Mouse (Mus musculus): Measurements from ENCODE around the gene Man1b1. TPM values are rescaled to one million over a fixed set of nuclear protein-coding genes. Genes with fewer than 3 reads are reported as not detected.
A peak's percentile ranks its signal among the peaks of the same experiment; 100 is the strongest.

Gene Man1b1
- polyA plus RNA-seq, 2 experiments from 2014 or later: 21.7 to 32.4 TPM

DNA sequence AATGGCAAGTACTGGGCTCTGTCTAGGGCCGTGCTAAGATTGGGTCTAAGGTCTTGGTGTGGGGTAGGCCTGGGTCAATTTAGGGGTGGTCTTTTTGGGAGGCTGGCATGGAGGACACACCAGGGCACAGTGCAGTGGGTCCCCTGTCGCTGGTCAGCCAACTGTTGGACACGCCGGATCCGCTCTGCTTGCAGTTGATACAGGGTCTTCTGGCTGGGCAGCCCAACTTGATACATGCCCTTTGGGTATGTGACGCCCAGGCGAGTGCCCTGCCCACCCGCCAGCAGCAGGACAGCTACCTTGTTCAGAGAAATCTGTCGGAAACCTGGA lies 32.6 kb downstream of the Man1b1 start:
- no peak for ATAC-seq

DNA sequence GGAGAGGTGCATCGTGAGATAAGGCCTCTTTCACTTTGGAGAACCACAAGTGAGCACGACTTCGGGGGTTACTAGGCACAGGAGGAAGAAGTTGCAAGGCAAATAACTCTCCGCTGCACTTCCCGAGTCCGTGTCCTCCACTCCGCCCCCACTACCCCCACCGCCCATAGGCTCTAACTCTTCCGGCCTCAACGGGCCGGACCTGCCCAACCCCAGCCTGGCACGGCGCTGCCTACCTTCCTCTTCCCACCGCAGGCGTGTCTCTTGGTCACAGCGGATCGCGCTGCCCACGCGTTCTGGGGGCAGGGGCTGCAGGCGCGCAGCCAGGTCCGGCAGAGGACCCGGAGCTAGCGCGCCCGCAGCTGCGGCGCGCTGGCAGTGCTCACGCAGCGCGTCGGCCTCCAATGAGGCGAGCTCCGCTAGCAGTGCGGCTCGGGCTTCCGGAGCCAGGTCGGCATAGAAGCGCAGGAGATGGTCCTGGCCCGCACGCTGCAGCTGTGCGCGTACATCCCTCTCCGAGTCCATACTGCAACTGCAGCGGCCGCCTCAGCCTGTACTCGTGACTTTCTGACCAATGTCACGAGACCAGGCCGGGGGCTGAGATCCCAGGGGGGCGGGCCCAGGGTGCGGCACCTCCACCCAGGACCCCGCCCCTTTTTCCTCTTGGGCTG lies 33.1 kb downstream of the Man1b1 start, which contains the start of gene Uap1l1:
Uap1l1 (minus strand) TSS at position 592 of the 671 bp plus-strand sequence.
- peak; percentile 86 for ATAC-seq

GRCm38 (mm10) chr2:25369996-25370395 lies 37.9 kb downstream of the Man1b1 start:
- no peak for ATAC-seq

DNA sequence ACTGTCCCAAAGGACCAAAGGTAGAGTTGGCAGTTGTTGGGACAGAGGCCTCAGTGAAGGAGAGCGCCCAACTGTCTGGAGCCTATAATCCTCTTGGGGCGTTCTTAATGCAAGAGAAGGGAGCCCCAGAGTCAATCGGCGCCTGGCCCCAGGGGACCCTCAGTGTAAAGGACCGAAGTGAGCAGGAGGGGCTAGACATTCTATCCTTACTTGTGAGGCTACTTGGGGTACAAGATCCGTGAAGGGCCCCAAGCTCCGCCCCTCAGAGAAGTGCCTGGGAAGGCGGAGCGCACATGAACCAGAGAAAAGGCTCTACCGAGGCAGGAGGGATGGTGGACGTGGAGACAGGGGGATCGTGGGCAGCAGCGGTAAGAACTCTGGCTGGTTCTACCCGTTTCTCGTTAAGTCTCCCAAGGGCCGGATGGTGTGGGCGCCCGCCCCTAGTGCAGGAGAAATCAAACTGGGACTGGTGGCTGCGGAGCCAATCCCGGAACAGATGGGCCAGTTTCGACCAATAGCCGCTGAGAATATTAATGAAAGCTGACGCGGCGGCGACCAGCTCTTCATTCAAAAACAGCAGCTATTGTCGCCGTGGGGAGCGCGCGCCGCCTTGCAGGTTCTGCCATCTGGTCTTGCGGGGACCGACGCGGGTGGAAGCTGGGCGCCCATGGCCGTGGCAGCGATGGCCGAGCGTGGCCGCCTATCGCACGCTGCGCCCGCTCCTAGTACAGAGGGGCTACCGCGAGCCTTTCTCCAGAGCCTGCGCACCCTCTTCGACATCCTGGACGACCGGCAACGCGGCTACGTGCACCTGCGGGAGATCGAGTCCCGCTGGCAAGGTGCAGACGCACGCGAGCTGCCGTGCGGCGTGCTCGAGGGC lies 39.9 kb downstream of the Man1b1 start, which contains the start of gene Sapcd2:
Sapcd2 (plus strand) TSS at position 558 of the 880 bp plus-strand sequence.
- ATAC-seq: peak; percentile 99

DNA sequence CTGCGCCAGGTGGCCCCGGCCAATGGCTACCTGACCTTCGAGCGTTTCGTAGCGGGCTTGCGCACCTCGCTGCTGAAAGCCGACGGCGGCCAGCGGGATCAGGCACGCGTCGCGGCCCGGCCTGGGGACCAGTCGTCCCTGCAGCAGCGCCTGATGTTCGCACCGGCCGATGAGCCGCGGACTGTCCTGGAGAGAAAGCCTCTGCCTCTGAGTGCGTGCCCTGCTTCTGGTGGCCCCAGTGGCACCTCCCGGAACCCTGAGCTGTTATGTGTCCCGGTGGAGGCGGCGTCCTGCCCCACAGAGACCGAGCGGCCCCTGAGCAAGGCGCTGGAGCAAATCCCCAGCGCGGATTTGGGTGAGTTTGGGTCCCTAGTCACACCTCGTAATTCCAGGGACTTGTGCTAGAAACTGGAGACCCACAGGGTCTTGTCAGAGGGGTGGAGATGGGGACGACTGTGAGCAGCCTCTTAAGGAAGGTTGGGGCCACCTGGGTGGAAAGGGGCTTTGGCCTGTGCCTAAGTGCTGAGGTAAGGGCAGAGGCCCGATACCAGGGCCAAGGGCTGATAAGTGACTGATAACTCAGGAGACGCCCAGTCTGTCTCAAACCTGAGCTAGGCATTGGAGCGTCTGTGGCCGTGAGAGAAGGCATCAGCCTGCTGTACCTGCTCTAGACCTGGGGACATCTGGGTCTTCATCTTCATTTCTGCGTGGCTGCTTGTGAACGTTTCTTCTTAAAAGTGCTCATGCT lies 40.7 kb downstream of the Man1b1 start:
- no peak for ATAC-seq

- ATAC-seq: no peak
Measured at GRCm38 (mm10) chr2:25373431-25373830, 41.3 kb downstream of the Man1b1 start.

GRCm38 (mm10) chr2:25376589-25376988 lies 44.5 kb downstream of the Man1b1 start:
- no peak for ATAC-seq

DNA sequence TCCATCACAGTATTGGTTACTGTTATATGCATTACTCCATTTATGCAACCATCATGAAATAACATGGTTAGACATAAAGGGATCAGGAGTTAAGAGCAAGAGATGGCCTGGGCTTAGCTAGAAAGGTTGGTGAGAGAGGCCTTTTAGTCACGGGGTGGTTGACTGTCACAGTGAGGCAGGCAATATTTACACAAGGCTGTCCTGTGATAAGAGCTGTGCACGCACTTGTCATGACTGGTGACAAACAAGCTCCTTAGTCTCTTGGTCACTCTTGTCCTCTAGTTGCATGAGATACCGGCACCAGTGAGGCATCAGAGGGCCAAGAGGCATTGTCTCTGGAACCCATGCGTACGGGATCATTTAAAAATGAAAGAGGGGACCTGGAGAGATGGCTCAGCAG lies 52.4 kb downstream of the Man1b1 start:
- no peak for ATAC-seq

- ATAC-seq: no peak
Measured at GRCm38 (mm10) chr2:25391266-25391665, 59.1 kb downstream of the Man1b1 start.

DNA sequence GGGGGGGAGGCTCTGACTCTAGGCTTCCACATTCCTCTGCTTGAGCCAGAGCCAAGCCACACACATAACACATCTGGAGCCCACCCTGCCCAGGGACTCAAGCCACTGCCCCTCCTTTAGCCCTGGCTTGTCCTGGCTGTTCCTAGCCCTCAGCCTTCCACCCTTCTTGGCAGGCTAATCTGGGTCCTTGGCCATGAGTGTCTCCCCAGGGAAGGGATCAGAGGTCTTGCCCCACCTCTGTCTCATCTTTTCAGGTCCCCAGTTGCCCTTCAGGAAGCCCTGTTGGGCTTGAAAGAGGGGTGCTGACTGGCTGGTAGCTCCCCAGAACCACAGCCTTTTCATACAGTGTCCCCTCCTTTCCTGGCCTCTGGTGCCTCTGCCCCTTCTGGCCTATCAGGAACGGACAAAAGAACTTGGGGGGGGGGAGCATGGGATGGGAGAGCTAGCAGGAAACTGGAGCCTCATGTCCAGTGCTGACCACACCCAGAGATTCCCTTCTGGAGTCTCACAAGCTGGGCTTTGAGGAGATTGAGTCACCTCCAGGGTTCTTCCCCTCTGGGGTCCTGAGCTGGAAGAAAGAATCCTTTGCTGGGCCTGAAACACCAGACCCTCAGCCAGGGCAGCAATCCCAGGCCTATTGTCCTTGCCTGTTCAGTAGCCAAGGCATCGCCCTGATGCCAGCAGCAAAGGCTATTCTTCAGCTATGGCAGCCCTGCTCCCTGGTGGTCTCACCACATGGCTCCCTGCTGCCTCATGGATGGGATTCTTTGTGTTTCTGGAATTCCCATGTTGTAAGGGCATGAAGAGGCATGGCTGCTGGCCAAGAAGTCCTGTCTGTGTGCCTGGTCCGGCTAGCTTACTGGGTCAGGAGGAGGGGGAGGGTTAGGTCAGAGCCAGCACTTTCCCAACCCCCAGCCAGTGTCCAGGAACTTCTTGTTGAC lies 62.4 kb downstream of the Man1b1 start:
- no peak for ATAC-seq

DNA sequence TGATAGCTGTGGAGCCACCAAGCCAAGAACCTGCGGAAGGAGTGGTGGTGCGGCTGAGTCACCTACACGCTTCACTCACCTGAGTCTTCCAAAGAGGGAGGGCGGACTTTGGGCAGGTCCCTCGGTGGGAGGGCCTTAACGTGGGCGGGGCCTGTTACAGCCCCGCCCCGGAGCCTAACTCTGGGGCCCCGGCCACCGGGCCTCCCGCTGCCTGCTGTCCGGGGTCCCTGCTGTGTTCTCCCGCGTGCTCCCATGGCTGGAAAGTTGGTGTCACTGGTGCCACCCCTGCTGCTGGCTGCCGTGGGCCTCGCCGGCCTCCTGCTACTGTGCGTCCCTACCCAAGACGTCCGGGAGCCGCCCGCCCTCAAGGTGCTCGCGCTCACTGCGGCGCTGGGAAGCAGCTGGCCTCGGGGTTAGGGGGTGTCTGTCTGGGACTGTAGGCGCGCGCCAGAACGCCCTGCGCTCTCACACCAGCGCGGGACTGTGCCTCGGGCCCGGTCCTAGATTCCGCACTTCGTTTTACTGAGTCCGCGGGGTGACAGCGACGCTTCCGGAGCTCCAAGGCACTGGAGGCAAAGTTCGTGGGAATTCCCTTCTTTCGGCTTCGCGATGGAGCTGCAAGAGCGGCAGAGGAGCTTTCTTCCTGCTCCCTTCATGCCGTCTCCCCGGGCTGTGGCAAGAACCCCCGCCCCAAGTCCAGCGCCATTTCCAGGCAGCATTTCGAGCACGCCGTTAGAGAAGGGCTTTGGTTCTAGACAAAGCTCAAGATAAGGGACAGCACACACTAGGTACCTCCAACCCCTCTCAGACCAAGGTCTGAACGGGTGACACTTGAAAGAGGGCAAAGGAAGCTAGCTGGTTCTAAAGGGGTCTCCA lies 63.8 kb downstream of the Man1b1 start, which contains the start of gene Entpd2:
Entpd2 (plus strand) TSS at position 154 of the 876 bp plus-strand sequence.
- ATAC-seq: no peak

- ATAC-seq: no peak
Measured at GRCm38 (mm10) chr2:25396597-25396983, 64.5 kb downstream of the Man1b1 start.

DNA sequence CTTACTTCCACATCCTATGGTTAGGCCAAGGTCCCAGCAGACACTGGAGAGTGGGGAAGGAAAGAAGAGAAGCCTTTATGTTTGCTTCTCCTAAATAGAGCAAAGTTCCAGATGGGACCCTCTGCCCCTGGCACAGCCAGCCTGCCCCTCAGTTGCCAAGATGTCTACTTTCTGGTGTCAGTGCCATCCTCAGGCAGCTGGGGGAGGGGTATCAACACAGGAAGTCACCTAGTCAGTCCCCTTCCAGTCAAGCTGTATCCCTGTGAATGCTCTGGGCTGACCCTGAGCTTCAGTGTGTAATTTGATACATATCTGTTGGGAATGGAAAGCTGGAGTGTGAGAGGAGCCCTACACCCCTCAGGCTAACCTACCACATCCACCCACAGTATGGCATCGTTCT lies 64.9 kb downstream of the Man1b1 start:
- no peak for ATAC-seq

DNA sequence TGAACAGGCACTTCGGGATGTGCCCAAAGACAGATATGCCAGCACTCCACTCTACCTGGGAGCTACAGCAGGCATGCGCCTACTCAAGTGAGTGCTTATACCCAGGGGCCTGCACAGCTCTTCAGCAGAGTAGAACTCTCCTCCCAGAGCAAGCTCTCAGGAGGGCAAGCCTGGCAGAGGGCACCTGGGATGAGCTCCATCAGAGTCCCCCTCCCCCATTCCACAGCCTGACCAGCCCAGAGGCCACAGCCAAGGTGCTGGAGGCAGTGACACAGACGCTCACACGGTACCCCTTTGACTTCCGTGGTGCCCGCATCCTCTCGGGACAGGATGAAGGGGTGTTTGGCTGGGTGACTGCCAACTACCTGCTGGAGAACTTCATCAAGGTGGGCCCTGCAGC lies 65.9 kb downstream of the Man1b1 start:
- ATAC-seq: no peak

DNA sequence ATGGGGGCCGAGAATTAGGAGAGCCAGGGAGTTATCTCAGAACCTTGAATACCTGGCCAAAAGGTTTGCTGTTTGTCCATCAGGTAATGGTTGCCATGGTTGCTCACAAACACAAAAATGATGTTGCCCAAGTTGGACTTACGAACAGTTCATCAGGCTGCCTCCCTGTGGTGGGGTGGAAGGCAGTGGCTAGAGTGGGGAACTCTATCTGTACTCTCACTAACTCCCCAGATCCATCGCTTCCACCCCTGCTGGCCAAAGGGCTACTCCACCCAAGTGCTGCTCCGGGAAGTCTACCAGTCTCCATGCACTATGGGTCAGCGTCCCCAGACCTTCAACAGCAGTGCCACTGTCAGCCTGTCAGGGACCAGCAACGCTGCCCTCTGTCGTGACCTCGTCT lies 66.9 kb downstream of the Man1b1 start, which contains the start of gene Npdc1:
Npdc1 (plus strand) TSS at position 301 of the 400 bp plus-strand sequence.
- ATAC-seq: no peak

GRCm38 (mm10) chr2:25400291-25400690 lies 68.2 kb downstream of the Man1b1 start:
- ATAC-seq: no peak

GRCm38 (mm10) chr2:25400764-25401163 lies 68.6 kb downstream of the Man1b1 start:
- no peak for ATAC-seq

All from CD4-positive, CD25-positive, alpha-beta regulatory T cell, adult 4 months (primary cell).